Mouse (Mus musculus): Measurements from ENCODE around the gene Tbc1d16.
A peak's percentile ranks its signal among the peaks of the same experiment; 100 is the strongest.
"Not testable (repeated sequence)": the region's sequence is repeated elsewhere in the genome, so short reads cannot be mapped to it uniquely, and the experiment has no call there.

Gene Tbc1d16

DNA sequence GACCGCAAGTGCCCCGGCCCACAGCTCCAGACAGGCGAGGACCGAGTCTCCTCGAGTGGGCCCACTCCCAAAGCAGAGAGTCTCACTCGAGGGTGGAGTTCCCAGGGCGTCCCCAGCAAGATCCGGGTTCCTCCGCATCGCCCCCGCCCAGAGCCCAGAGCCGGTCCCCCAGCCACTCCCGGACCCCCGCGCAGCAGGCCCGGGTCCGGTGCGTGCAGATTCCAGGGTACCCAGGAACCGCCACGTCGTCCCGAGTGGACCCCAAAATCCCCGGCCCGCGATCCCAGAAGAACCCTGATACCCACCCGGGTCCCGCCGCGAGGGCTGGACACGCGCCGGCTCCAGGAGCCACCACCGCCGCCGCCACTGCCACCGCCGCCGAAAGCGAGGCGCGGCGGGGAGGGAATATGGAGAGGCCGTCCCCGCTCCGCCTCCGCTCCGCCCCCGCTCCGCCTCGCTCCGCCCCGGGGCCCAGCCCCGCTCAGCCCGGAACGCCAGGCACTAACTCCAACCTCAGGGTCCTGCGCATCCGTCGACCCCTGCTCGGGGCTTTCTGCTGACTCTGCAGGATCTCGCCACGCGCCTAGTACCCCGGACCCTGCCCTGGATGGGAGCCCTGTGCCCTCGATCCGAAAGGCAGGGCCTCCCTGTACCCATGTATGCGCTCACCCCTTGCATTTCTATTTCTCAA is at the start of gene Tbc1d16, which contains the start of gene Ccdc40:
Tbc1d16 (minus strand) TSS at position 409 of the 691 bp plus-strand sequence.
Ccdc40 (plus strand) TSS at position 482 of the 691 bp plus-strand sequence.
- no peak for DNase-seq (ENCODE audit: low spot score)

DNA sequence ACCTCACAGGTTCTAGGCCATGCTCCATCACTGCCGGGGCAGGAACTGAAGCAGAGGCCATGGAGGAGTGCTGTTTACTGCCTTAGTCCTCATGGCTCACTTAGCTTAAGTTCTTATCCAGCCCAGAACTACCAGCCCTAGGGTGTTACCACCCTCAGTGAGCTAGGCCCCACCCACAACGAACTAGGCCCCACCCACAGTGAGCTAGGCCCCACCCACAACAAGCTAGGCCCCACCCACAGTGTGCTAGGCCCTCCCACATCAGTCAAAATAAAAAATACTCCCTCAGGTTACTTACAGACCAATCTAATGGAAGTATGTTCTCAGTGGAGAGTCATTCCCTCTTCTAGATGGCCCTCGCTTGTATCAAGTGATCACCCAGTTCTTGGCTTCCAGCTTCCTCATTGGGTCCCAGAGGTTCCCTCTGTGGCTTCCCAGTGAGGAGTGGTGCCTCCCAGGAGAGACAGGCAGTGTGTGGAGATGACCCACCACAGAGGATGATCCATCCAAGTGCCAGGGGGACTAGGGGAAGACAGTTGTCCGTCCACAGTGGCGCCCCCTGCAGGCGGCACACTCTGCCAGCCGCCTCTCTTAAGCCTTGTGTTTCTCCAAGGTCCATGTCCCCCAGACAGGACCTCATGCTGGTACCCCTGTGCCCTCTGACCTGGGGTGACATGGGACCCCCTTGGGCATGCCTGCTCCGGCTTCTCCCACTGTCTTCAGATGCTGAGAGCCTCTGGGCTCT is 45.1 kb upstream of the Tbc1d16 start:
- DNase-seq (ENCODE audit: low spot score): no peak

DNA sequence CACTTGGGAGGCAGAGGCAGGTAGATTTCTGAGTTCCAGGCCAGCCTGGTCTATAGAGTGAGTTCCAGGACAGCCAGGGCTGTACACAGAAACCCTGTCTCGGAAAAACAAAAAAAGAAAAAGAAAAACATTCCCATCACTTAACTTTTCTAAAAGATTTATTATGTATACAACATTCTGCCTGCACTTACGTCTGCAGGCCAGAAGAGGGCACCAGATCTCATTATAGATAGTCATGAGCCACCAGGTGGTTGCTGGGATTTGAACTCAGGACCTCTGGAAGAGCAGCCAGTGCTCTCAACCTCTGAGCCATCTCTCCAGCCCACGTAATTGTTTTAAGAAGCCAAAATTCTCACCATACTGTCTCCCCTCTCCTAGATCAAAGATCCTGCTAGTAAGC is 44.2 kb upstream of the Tbc1d16 start:
- DNase-seq (ENCODE audit: low spot score): not testable (repeated sequence)

DNA sequence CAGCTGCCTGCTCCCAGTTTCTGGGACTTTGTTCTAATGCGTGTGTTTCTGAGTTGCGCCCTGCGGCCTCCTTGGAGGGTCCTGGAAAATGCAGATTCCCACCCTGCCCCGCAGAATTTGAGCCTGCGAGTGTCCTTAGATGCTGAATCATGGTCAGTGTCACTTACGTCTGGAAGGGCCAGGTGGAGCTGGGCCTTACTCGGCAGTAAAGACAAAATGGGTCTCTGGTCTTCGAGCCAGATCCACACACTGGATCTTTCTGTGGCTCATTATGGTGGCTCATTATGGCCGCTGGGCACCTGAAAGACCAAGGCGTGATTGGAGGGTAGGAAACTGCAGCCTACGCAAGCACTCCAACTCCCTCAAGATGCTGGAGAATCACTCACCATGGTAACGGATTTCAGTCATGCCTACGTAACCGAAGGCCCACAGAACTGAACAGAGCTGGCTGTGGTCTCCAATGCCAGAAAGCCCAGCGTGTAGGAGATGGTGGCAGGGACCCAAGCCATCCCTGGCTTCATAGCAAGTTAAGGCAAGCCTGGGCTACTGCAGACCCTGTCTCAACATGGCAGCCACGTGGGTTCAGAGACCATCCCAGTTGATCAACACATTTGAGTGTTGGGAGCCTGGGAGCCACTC is 40.4 kb upstream of the Tbc1d16 start:
- DNase-seq (ENCODE audit: low spot score): no peak

DNA sequence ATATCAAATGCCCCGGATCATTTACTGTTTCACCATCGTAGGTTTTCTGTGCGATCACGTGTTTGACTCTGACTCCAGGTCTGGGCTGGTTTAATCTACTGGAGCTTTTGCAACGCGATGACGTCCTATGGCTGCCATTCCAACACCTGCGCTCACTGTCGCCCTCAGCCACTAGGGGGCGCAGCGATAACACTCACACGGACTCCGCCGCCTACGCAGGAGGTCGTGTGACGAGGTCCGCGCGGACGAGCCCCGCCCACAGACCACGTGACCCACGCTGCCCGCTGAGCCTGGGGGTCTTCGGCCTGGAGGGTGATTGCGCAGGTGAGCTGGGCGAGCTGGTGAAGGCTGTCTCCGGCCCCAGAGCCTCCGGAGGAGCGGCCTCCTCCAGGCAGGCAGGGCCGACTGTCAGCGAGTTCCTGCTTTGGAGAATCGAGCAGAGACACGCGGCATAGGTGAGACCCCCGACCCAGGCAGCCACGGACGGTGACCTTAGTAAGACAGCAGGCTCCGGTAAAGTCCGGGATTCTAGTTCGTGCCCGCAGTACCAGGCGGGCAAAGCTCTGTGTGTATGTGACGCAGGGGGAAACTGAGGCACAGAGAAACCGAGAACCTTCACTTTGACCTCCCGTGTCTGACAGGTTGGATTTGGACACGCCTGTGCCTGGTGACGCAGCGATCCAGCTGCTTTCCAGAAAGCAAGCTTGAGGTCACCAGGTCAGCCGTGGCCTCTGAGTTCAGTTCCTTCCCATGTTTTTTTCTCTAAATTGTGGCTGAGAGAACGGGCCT is 39.7 kb upstream of the Tbc1d16 start, which contains the start of gene Gaa:
Gaa (plus strand) TSS at position 120 of the 789 bp plus-strand sequence.
- DNase-seq (ENCODE audit: low spot score): peak; percentile 91

DNA sequence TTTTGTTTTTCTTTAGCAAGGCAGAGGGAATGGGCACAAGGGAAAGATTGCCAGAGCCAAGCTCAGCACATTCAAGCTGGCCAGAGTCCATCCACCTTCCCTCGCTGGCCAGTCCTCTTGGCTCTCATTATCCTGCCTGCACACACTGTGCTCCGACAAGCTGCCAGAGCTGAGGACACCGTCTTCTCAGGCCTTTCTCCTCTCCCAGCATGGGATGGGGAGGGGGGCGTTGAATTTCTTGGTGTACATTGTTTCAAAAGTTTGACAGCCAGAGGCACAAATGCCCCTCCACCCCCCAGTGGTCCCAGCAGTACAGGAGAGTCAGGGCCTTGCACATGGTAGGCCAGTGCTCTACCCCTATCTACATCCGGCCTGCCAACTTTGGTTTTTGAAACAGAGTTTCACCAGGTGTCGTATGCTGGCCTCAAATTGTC is 39.0 kb upstream of the Tbc1d16 start:
- DNase-seq (ENCODE audit: low spot score): no peak

DNA sequence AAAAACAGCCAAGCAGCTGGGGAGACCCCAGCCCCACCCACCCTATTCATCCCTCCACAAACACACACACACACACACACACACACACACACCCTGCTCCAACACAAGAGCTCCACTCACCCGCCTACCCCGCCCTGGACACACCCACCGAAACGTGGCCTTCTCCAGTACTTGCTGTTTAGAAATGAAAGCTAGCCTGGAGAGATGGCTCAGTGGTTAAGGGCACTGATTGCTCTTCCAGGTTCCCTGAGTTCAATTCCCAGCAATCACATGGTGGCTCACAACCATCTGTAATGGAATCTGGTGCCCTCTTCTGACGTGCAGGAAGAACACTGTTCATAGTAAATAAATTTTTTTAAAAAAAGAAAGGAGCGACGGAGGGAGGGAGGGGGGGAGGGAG is 37.5 kb upstream of the Tbc1d16 start:
- DNase-seq (ENCODE audit: low spot score): no peak

DNA sequence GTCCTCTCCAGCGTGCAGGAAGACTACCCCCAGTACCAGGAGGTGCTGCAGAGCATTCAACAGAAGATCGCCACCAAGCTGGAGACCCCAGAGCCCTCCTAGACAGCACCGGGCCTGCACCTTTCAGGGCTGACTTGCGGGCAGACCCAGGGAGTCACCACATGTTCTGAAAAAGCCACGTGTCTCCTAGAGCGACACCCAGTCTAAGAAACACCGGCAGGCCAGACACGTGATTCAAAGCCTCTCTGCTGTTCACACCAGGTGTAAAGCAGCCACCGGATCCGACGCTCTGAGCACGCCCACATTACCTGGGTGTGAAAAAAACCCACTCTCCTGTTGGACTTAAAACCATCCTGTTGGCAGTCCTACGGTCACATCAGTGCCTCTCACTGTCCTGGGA is 36.1 kb upstream of the Tbc1d16 start:
- no peak for DNase-seq (ENCODE audit: low spot score)

DNA sequence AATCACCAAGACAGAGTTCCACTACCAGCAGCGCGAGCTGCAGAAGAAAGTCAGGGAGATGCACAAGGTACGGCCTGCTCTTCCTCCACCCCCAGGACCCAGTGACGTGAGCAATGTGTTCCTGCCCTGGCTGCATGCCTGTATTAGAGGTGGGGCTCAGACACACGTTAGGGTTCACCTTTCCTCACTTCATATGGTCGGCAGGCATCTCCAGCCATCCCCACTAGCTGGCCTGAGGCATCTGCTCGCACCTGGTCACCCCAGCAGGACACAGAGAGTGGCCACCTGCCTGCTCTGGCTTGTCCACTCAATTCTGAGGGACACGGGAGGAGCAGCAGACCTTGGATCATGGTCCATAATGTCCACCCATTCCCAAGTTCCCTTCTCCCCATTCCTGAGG is 31.7 kb upstream of the Tbc1d16 start:
- no peak for DNase-seq (ENCODE audit: low spot score)

DNA sequence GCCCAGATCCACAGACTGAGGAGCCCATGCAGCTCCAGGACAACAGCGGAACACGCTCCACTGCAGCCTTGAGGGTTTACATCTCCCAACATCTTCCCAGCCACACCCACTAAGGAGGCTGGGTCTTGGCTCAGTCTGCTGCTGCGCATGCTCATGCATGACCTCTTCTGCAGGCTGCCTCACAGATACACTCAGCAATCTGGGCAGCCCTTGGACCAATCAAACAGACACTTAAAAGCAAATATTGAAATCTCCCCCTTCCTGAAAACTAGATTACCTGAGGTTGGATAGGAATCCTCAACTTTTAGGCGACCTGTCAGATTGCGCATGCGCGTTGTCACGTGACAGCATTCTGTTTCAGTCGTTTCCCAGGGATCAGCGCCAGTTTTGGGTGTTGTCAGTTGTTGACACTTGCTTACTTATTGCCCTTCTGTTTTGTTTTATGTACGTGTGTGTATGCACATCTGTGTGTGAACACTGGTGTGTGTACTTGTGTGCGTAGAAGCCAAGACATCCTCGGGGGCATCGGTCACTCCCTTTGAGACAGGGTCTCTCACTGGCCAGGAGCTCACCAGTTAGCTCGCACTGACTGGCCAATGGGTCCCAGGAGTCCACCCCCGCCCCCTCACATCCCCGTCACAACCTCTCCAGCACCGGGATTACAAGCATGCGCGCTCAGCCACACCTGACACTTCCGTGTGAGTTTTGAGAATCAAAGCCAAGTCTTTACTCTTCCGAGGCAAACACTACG is 30.4 kb upstream of the Tbc1d16 start:
- DNase-seq (ENCODE audit: low spot score): no peak

DNA sequence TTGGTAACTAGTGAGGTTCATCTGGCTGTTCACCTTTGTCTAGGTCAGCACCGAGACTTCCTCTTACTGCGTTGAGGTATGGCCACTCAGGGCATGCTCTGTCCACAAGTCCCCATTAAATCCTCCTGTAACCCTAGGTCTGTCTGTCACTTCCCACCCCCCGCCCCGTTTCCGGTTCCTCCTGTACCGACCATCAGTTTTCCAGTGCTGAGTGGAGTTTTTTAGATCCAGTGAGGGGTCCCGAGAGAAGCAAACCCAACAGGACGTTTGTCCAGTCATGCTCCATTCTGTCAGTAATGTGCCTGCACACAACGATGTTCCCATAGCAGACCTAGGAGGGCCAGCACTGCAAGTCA is 29.9 kb upstream of the Tbc1d16 start:
- DNase-seq (ENCODE audit: low spot score): no peak

DNA sequence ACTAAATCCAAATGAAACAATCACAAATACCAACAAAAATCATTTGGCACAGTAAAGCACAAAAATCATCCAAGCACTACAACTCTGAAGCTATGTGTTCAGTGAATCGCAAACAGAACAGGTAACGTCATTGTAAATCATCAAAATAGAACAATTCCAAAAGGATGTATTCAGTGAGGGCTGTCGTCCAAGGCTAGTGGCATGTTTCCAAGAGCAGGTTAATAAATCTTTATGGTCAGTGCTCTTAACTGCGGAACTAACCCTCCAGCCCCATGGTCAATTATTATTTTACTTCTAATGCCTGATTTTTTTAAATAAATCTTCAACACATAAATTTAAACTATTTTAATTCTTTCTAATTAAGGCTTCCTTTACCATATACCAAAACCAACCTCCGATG is 28.3 kb upstream of the Tbc1d16 start:
- DNase-seq (ENCODE audit: low spot score): not testable (repeated sequence)

DNA sequence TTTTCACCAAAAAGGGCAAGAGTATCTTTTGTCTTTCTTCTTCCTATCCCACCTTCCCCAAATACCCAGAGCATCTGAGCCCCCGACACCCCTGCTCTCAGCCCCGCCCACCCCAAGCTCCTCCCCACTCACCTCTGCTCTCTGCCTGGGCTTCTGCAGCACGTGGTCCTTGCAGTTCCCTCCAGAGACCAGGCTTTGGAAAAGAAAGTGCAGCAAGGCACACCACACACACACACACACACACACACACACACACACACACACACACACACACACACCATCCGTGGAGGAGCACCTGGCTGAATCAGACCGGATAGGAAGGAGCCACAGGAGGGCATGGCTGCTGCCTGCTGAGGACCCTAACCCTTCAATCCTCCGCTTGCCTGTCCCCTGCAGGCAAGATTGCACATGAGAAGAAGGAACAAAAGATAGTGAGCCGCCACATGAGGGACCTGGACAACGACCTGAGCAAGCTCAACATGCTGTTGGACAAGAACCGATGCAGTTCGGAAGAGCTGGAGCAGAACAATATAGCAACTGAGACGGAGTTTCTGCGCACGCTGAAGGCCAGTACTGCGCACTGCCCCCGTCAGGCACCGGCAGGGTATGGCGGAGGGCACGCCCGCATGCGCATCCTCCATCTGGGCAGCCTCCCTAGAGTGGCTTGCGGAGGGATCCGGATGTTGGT is 24.7 kb upstream of the Tbc1d16 start:
- no peak for DNase-seq (ENCODE audit: low spot score)

DNA sequence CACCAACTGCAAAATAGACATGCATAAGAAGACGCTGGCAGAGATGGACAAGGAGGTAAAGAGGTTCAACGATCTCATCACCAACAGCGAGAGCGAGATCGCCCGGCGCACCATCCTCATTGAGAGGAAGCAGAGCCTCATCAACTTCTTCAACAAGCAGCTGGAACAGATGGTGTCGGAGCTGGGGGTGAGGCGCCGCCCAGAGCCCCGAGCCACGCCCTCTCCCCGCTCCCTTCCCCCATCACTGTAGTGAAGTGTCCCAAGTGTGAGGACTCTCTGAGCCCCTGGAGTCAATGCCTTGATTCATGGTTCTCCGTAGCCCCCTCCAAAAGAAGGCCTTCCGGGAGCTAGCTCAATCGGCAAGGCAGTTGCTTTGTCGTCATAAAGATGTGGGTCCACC is 22.7 kb upstream of the Tbc1d16 start:
- no peak for DNase-seq (ENCODE audit: low spot score)

DNA sequence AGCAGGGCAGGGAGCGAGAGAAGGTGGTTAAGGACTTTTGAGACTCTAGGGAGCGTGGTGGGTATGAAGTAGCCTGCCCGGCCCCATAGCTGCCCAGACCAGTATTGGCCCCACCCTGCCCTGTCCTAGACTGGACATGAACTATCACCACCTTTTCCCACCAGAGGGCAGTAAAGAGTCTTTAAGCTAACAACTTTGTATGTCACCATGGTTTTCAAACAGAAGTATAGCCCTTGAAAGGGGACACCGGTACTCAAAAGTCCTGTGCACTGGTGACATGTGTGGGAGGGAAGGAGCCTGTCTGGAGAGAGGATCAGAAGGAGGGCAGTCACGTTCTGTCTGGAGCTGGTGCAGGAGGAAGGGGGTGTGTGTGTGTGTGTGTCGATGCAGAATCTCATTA is 20.7 kb upstream of the Tbc1d16 start:
- DNase-seq (ENCODE audit: low spot score): no peak

DNA sequence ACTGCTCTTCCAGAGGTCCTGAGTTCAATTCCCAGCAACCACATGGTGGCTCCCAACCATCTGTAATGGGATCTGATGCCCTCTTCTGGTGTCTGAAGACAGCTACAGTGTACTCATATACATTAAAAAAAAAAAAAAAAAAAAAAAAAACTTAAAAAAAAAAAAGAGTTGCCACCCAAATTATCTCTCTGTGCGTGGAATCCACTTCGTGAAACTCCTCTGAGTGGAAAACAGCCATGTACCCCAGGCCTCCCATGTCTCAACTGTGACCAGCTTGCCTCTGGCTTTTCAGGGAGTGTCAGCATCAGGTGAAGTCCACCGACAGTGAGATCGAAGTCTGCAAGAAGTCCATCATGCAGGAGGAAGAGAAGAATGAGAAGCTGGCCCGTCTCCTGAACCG is 17.2 kb upstream of the Tbc1d16 start:
- DNase-seq (ENCODE audit: low spot score): not testable (repeated sequence)

DNA sequence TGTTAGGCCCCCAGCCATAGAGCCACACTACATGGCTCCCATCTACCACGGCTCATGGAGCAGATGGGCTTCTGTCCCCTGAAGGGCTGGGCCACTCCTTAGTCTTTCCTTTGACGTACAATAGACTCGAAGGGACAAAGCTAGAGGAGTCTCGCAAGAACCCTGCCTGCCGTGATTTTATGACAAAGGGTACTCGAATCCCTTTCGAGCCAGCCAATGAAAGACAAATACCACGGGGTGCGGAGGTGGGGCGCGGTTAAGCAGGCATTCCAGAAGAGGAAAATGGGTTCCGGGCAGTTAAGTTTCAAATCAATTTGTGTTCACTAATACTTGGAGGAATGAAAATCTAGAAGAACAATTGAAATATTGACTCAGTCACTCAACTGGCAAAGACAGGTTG is 11.2 kb upstream of the Tbc1d16 start:
- DNase-seq (ENCODE audit: low spot score): no peak

DNA sequence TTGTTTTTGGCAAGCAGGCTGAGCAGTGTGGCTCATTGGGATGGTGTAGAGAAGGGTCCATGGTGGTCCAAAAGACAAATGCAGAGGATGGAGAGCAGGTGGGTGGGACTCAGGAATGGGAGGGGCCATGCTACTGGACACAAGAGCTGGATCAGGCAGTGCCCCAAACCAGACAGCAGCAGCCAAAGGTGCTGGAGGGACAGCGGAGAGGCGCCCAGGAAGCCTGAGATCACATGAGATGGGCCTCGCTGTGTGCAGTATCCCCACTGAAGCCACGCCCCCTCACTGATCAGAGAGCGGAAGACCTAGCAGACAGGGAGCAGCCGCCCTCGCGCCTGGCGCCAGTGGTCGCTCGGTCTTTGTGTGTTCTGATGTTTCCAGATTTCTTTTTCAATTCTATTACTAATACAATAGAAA is 10.0 kb upstream of the Tbc1d16 start:
- DNase-seq (ENCODE audit: low spot score): no peak

DNA sequence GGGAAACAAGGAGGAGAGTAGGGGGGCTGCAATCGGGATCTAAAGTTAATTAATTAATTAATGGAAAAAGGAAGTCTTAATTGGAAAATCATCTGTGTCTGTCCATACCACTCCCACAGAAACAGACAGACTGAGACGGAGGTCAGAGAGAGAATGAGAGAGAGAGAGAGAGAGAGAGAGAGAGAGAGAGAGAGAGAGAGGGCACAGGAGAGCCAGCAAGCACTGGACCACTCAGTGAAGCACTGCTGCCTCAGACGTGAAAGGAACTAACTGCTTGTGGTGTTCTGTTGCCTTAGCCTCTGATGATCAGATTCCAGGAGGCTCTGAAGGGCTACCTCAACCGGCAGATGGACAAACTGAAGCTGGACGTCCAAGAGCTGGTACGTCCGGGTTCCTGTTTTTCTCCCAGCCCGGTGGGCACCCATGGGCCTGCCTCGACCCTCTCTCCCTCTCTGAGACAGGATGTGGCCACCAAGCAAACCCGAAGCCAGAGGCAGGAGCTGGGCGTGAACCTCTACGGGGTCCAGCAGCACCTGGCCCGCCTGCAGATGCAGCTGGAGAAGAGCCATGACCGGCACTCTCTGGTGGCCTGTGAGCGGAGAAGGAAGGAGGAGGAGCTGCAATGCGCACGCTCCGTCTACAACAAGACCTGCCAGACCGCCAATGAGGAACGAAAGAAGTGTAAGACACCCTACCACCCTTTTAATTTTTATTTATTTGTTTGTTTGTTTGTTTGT is 9.4 kb upstream of the Tbc1d16 start:
- DNase-seq (ENCODE audit: low spot score): no peak

DNA sequence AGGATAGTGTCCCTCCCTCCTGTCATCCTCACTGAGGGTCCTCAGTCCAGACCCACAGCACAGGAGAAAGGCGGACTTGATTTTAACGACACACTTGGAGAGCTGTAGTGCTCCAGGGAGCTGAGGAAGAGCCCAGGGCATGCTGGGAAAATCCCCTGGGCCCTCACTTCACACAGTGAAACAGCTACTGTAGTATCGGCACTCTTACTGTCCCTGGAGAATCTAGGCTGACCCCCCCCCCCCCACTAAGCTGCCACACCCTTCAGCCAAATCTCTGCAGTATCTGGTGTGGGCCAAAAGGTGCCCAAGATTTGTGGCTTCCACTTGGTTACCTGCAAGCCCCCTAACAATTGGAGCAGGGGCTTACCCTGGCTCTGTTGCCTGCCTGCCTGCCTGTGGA is 8.7 kb upstream of the Tbc1d16 start:
- DNase-seq (ENCODE audit: low spot score): no peak
